Mouse (Mus musculus) neural tube, embryonic 11.5 days (tissue): ENCODE results near the gene M1ap. TPM values are rescaled to one million over a fixed set of nuclear protein-coding genes. Genes with fewer than 3 reads are reported as not detected.

ENCODE experiments used
- ATAC-seq: fragments of 200-750 bp; cut with Nextera tagmentation; 2 replicates; pipeline ENCODE4 v1.8.0; 2017; ENCODE audit warnings: moderate number of reproducible peaks, mild to moderate bottlenecking, moderate TSS enrichment, moderate library complexity; ENCODE audit not compliant: insufficient read depth, low FRiP score, low TSS enrichment
- DNase-seq: peaks from one replicate; pipeline ENCODE4 v3.0.0-alpha.2; 2015; ENCODE audit warnings: low spot score
- H3K27ac ChIP-seq: fragments of 300-500 bp; sonication (generic); 2 replicates; pipeline ENCODE4 v1.5.1; 2014; ENCODE audit warnings: low read depth, mild to moderate bottlenecking, low read length
- H3K27me3 ChIP-seq: fragments of 300-500 bp; sonication (generic); 2 replicates; pipeline ENCODE4 v1.6.1; 2014; ENCODE audit warnings: mild to moderate bottlenecking, low read length, mixed read lengths; ENCODE audit not compliant: control insufficient read depth, insufficient read depth
- H3K36me3 ChIP-seq: fragments of 300-500 bp; sonication (generic); 2 replicates; pipeline ENCODE4 v1.6.1; 2014; ENCODE audit warnings: mild to moderate bottlenecking, low read length, moderate library complexity, mixed read lengths; ENCODE audit not compliant: control insufficient read depth, insufficient read depth
- H3K4me1 ChIP-seq: fragments of 300-500 bp; sonication (generic); 2 replicates; pipeline ENCODE4 v1.6.1; 2014; ENCODE audit warnings: low read length, mixed read lengths; ENCODE audit not compliant: control insufficient read depth, insufficient read depth
- H3K4me2 ChIP-seq: fragments of 300-500 bp; sonication (generic); 2 replicates; pipeline ENCODE4 v1.6.1; 2014; ENCODE audit warnings: low read depth, mild to moderate bottlenecking, moderate library complexity
- H3K4me3 ChIP-seq: fragments of 300-500 bp; sonication (generic); 2 replicates; pipeline ENCODE4 v1.5.1; 2014; ENCODE audit warnings: low read depth, low read length
- H3K9ac ChIP-seq: fragments of 300-500 bp; sonication (generic); 2 replicates; pipeline ENCODE4 v1.6.1; 2014; ENCODE audit warnings: mild to moderate bottlenecking, low read length
- H3K9me3 ChIP-seq: fragments of 300-500 bp; sonication (generic); 2 replicates; pipeline ENCODE4 v1.6.1; 2016; ENCODE audit warnings: low read length; ENCODE audit not compliant: control insufficient read depth
- WGBS: fragments of 180-500 bp; shearing (Covaris S2); extraction: QIAGEN DNeasy Blood & Tissue Kit; methylation state at CpG from one replicate; pipeline ENCODE4 v1.1.7; 2014; 5-methylcytosine and 5-hydroxymethylcytosine counted together
- polyA plus RNA-seq: library from polyadenylated mRNA; unstranded; fragments of >200 nt; fragmentation: Nextera tagmentation; extraction: Ambion mirVana; gene quantifications from 2 replicates; pipeline ENCODE4 v1.2.1, GENCODE M21; 2014

M1ap gene
- polyA plus RNA-seq, 1 experiment from 2014 or later = not detected

GRCm38 (mm10) chr6:83008659-83009058 lies 62.0 kb downstream of the M1ap start:
- 58% methylated on average over 3 of the region's 3 CpGs for WGBS
- Histone ChIP-seq H3K27ac (no peak overlapping the region), H3K4me2 (no peak overlapping the region), H3K36me3 (no peaks in the 10 kb centered on the region), H3K9ac (no peak overlapping the region), H3K4me3 (no peak overlapping the region), H3K4me1 (no peaks in the 10 kb centered on the region), H3K27me3 (no peaks in the 10 kb centered on the region), H3K9me3 (no peaks in the 10 kb centered on the region)
- DNase-seq (no peak), ATAC-seq (no peak)

- no peaks in the 10 kb centered on the region for H3K27me3 ChIP-seq
- no peak overlapping the region for H3K27ac ChIP-seq
- no peak overlapping the region for H3K4me3 ChIP-seq
- ATAC-seq (no peak), DNase-seq (no peak)
- H3K9me3 ChIP-seq = no peaks in the 10 kb centered on the region
- H3K4me2 ChIP-seq = no peak overlapping the region
- H3K9ac ChIP-seq = no peak overlapping the region
- 79% methylated on average over 7 of the region's 7 CpGs for WGBS
- H3K36me3 ChIP-seq = no peaks in the 10 kb centered on the region
- H3K4me1 ChIP-seq = no peaks in the 10 kb centered on the region
Measured at GRCm38 (mm10) chr6:83010010-83010409, 63.3 kb downstream of the M1ap start.

- no peaks in the 10 kb centered on the region for H3K9me3 ChIP-seq
- no peaks in the 10 kb centered on the region for H3K36me3 ChIP-seq
- H3K27ac ChIP-seq = no peak overlapping the region
- no peak overlapping the region for H3K9ac ChIP-seq
- no peak overlapping the region for H3K4me3 ChIP-seq
- no peak for ATAC-seq
- no peak overlapping the region for H3K4me2 ChIP-seq
- H3K4me1 ChIP-seq = no peaks in the 10 kb centered on the region
- WGBS = 82% methylated on average over 7 of the region's 7 CpGs
- DNase-seq = no peak
- no peaks in the 10 kb centered on the region for H3K27me3 ChIP-seq
Measured at GRCm38 (mm10) chr6:83011255-83011654, 64.6 kb downstream of the M1ap start.

- DNase-seq = no peak
- Histone ChIP-seq H3K9ac (no peak overlapping the region), H3K4me3 (no peak overlapping the region), H3K27me3 (no peaks in the 10 kb centered on the region), H3K4me2 (no peak overlapping the region), H3K36me3 (no peaks in the 10 kb centered on the region), H3K4me1 (no peaks in the 10 kb centered on the region), H3K9me3 (no peaks in the 10 kb centered on the region), H3K27ac (no peak overlapping the region)
- ATAC-seq = no peak
- WGBS = 77% methylated on average over 6 of the region's 6 CpGs
Measured at GRCm38 (mm10) chr6:83011756-83012155, 65.1 kb downstream of the M1ap start.

- no peaks in the 10 kb centered on the region for H3K27me3 ChIP-seq
- no peaks in the 10 kb centered on the region for H3K9me3 ChIP-seq
- no peaks in the 10 kb centered on the region for H3K36me3 ChIP-seq
- 81% methylated on average over 5 of the region's 5 CpGs for WGBS
- H3K4me3 ChIP-seq = no peak overlapping the region
- H3K27ac ChIP-seq = no peak overlapping the region
- no peak overlapping the region for H3K9ac ChIP-seq
- ATAC-seq (no peak), DNase-seq (no peak)
- no peaks in the 10 kb centered on the region for H3K4me1 ChIP-seq
- H3K4me2 ChIP-seq = no peak overlapping the region
Measured at GRCm38 (mm10) chr6:83013444-83013843, 66.7 kb downstream of the M1ap start.

GRCm38 (mm10) chr6:83014482-83015466 lies 68.1 kb downstream of the M1ap start:
- Histone ChIP-seq H3K9ac (no peak overlapping the region), H3K9me3 (no peaks in the 10 kb centered on the region), H3K4me3 (no peak overlapping the region), H3K27ac (no peak overlapping the region), H3K36me3 (no peaks in the 10 kb centered on the region), H3K4me2 (no peak overlapping the region), H3K27me3 (no peaks in the 10 kb centered on the region), H3K4me1 (no peaks in the 10 kb centered on the region)
- no peak for DNase-seq
- no peak for ATAC-seq
- WGBS = 79% methylated on average over 12 of the region's 12 CpGs

- Histone ChIP-seq H3K27ac (no peak overlapping the region), H3K9me3 (no peaks in the 10 kb centered on the region), H3K9ac (no peak overlapping the region), H3K4me1 (no peaks in the 10 kb centered on the region), H3K27me3 (no peaks in the 10 kb centered on the region), H3K4me2 (no peak overlapping the region), H3K36me3 (no peaks in the 10 kb centered on the region), H3K4me3 (no peak overlapping the region)
- 87% methylated on average over 2 of the region's 2 CpGs for WGBS
- ATAC-seq (no peak), DNase-seq (no peak)
Measured at GRCm38 (mm10) chr6:83015749-83016148, 69.0 kb downstream of the M1ap start.

- Histone ChIP-seq H3K9me3 (no peaks in the 10 kb centered on the region), H3K9ac (no peak overlapping the region), H3K27ac (no peak overlapping the region), H3K36me3 (no peaks in the 10 kb centered on the region), H3K4me2 (no peak overlapping the region), H3K4me1 (no peaks in the 10 kb centered on the region), H3K4me3 (no peak overlapping the region), H3K27me3 (no peaks in the 10 kb centered on the region)
- DNase-seq (no peak), ATAC-seq (no peak)
- WGBS = 70% methylated on average over 3 of the region's 3 CpGs
Measured at GRCm38 (mm10) chr6:83017190-83017589, 70.5 kb downstream of the M1ap start.

GRCm38 (mm10) chr6:83019044-83019443 lies 72.3 kb downstream of the M1ap start:
- WGBS = 72% methylated on average over 3 of the region's 3 CpGs
- Histone ChIP-seq H3K9me3 (no peaks in the 10 kb centered on the region), H3K4me2 (no peak overlapping the region), H3K9ac (no peak overlapping the region), H3K4me3 (no peak overlapping the region), H3K36me3 (no peaks in the 10 kb centered on the region), H3K4me1 (no peaks in the 10 kb centered on the region), H3K27me3 (no peaks in the 10 kb centered on the region), H3K27ac (no peak overlapping the region)
- ATAC-seq = no peak
- DNase-seq = no peak
